Mouse (Mus musculus): Measurements from ENCODE around the gene Chst4. TPM values are rescaled to one million over a fixed set of nuclear protein-coding genes. Genes with fewer than 3 reads are reported as not detected.

Chst4 gene
- polyA plus RNA-seq, 1 experiment from 2014 or later, result not detected

DNA sequence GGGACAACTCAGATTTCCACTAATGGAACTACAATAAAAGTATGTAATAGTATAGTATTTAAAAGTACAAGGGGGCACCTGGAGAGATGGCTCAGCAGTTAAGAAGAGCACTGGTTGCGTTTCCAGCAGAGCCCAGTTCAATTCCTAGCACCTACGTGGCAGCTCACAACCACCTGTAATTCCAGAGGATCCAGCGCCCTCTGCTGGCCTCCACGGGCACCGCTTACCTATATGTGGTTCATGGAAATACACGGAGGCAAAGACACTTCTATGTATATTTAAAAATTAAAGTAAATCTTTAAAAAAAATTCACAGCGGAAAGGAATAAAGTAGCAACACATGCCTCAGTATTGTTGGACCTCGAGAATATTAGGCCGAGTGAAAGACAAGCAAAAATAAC, 36.6 kb downstream of the Chst4 start:
- no peaks in the 10 kb centered on the region for H3K9me3 ChIP-seq
- 32% methylated on average over 9 of the region's 9 CpGs for WGBS
- H3K4me2 ChIP-seq (replicated peaks), result no peak overlapping the region
- ATAC-seq (replicated peaks), result no peak
- H3K9ac ChIP-seq (replicated peaks), result no peak overlapping the region
- no peaks in the 10 kb centered on the region for H3K36me3 ChIP-seq
- peaks cover 6% of the 10 kb centered on the region; the same call in 1 of the 2 replicates for H3K4me1 ChIP-seq
- H3K27ac ChIP-seq (replicated peaks), result no peak overlapping the region
- no peaks in the 10 kb centered on the region for H3K27me3 ChIP-seq
- H3K4me3 ChIP-seq, result no peak overlapping the region

GRCm38 (mm10) chr8:109999974-110000373, 39.6 kb downstream of the Chst4 start:
- Histone ChIP-seq H3K36me3 (no peaks in the 10 kb centered on the region), H3K9ac (replicated peaks) (no peak overlapping the region), H3K27me3 (no peaks in the 10 kb centered on the region), H3K27ac (replicated peaks) (no peak overlapping the region), H3K4me3 (no peak overlapping the region), H3K4me2 (replicated peaks) (no peak overlapping the region), H3K9me3 (no peaks in the 10 kb centered on the region), H3K4me1 (no peaks in the 10 kb centered on the region)
- no peak for ATAC-seq (replicated peaks)
- WGBS, result 91% methylated on average over 10 of the region's 10 CpGs

GRCm38 (mm10) chr8:109998066-109998465, 41.5 kb downstream of the Chst4 start:
- H3K9ac ChIP-seq (replicated peaks), result no peak overlapping the region
- H3K4me3 ChIP-seq, result no peak overlapping the region
- no peaks in the 10 kb centered on the region for H3K9me3 ChIP-seq
- no peaks in the 10 kb centered on the region for H3K36me3 ChIP-seq
- ATAC-seq (replicated peaks), result no peak
- no peaks in the 10 kb centered on the region for H3K27me3 ChIP-seq
- no peak overlapping the region for H3K4me2 ChIP-seq (replicated peaks)
- no peak overlapping the region for H3K27ac ChIP-seq (replicated peaks)
- WGBS, result 71% methylated on average over 7 of the region's 7 CpGs
- H3K4me1 ChIP-seq, result no peaks in the 10 kb centered on the region

DNA sequence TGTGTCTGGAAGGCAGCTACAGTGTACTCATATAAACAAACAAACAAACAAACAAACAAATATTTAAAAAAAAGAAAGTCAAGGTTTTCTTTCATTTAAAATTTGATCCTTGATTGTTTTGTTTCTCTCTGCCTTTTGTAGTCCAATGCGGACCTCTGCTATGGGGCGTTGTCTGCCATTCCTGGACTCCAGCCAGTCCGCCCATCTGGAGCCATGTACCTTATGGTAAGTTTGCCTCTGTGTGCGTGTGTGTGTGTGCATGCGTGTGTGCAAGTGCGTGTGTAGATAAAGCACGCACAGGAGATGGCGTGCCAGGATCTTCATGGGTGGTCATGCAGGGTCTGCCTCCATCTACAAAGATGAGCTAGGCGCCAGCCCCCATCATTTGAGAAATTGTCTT, 42.2 kb downstream of the Chst4 start:
- no peak for ATAC-seq (replicated peaks)
- no peaks in the 10 kb centered on the region for H3K9me3 ChIP-seq
- H3K27me3 ChIP-seq, result no peaks in the 10 kb centered on the region
- no peak overlapping the region for H3K4me2 ChIP-seq (replicated peaks)
- no peak overlapping the region for H3K4me3 ChIP-seq
- WGBS, result 76% methylated on average over 9 of the region's 9 CpGs
- H3K9ac ChIP-seq (replicated peaks), result no peak overlapping the region
- H3K36me3 ChIP-seq, result no peaks in the 10 kb centered on the region
- H3K4me1 ChIP-seq, result no peaks in the 10 kb centered on the region
- H3K27ac ChIP-seq (replicated peaks), result no peak overlapping the region

DNA sequence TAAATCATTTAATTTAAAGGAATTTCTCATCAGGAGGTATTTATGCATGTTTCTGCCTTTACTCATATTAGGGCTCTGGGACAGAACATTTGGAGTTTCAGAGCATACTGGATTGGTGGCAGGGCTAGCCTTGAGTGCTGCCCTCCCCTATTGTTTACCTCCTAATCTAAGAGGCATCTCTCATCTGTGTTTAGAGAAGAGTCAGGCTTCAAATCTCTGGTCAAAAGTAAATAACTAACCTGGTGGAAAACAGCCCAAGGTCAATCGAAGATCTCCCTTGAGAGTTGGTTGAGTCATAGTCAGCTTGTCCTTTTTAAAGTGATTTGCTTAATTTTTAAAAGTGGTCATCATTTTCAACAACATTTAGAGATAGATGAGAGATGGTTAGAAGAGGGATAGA, 46.6 kb downstream of the Chst4 start:
- Histone ChIP-seq H3K4me2 (replicated peaks) (no peak overlapping the region), H3K27me3 (no peaks in the 10 kb centered on the region)
- 81% methylated on average over 1 of the region's 1 CpGs for WGBS

GRCm38 (mm10) chr8:109992166-109992565, 47.4 kb downstream of the Chst4 start:
- no peaks in the 10 kb centered on the region for H3K36me3 ChIP-seq
- no peak overlapping the region for H3K4me2 ChIP-seq (replicated peaks)
- no peak overlapping the region for H3K4me3 ChIP-seq
- H3K4me1 ChIP-seq, result no peaks in the 10 kb centered on the region
- WGBS, result 74% methylated on average over 5 of the region's 5 CpGs
- H3K27me3 ChIP-seq, result no peaks in the 10 kb centered on the region
- no peaks in the 10 kb centered on the region for H3K9me3 ChIP-seq
- H3K9ac ChIP-seq (replicated peaks), result no peak overlapping the region
- no peak for ATAC-seq (replicated peaks)
- H3K27ac ChIP-seq (replicated peaks), result no peak overlapping the region

More for the DNA sequence above, 46.6 kb downstream of the Chst4 start:
- Histone ChIP-seq H3K9ac (replicated peaks) (no peak overlapping the region), H3K9me3 (no peaks in the 10 kb centered on the region), H3K4me3 (no peak overlapping the region), H3K36me3 (no peaks in the 10 kb centered on the region), H3K27ac (replicated peaks) (no peak overlapping the region), H3K4me1 (no peaks in the 10 kb centered on the region)
- ATAC-seq (replicated peaks), result no peak

- Histone ChIP-seq H3K27ac (replicated peaks) (no peak within 1 kb of the TSS), H3K4me1 (no peaks in the 10 kb centered on the region), H3K36me3 (no peaks in the 10 kb centered on the region), H3K9ac (replicated peaks) (no peak within 1 kb of the TSS), H3K9me3 (no peaks in the 10 kb centered on the region), H3K4me2 (replicated peaks) (no peak within 1 kb of the TSS), H3K27me3 (no peaks in the 10 kb centered on the region), H3K4me3 (no peak within 1 kb of the TSS)
- WGBS, result 81% methylated on average over 8 of the region's 8 CpGs
- no peak for ATAC-seq (replicated peaks)
These were observed 49.3 kb downstream of the Chst4 start, which contains the start of gene Tat for GRCm38 (mm10) chr8:109990224-109990623. TSS of gene Tat (plus strand) at chr8:109990437.

- Histone ChIP-seq H3K9me3 (no peaks in the 10 kb centered on the region), H3K27me3 (no peaks in the 10 kb centered on the region), H3K36me3 (no peaks in the 10 kb centered on the region), H3K4me3 (no peak overlapping the region), H3K27ac (replicated peaks) (no peak overlapping the region), H3K4me2 (replicated peaks) (no peak overlapping the region), H3K4me1 (peaks cover 4% of the 10 kb centered on the region), H3K9ac (replicated peaks) (no peak overlapping the region)
- WGBS, result 93% methylated on average over 8 of the region's 8 CpGs
- no peak for ATAC-seq (replicated peaks)
These were observed 50.4 kb downstream of the Chst4 start for GRCm38 (mm10) chr8:109989151-109989550.

DNA sequence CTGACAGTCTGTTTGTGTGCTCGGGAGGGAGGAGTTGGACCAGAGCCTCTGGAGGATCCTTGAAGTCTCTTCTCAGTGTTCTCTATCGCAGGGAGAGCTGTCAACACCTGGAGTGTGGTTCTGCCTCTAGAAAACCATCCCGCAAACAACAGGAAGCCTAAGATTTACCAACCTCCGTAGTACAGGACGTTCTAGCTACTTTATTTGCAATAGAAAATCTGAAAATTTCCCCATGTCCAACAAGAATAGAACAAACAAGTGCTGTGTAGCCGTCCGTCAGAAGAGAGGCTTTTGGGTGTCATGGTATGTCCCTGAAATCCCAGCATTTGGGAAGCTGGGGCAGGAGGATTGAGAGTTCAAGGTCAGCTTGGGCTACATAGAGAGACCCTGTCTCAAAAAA, 51.8 kb downstream of the Chst4 start:
- 81% methylated on average over 7 of the region's 7 CpGs for WGBS
- no peaks in the 10 kb centered on the region for H3K36me3 ChIP-seq

DNA sequence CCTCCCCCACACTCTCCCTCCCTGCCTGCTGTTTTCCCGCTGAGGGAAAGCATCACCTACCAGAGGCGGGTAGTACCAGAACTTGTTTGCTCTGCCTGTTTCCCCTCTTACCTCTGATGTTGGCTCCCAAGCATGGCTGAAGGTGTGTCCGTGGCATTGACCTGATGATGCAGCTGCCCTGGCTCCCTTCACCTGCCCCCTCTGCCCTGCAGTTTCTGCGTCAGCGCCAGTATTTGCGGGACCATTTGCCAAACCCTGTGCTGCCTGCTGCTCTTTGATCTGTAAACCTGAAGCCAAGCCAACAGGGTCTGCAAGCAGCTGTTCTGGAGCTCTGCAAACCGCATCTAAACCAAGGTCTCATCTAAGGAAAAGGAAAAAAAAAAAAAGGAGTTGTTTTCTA, 53.2 kb downstream of the Chst4 start:
- no peak overlapping the region for H3K4me2 ChIP-seq (replicated peaks)
- H3K36me3 ChIP-seq, result no peaks in the 10 kb centered on the region
- no peak for ATAC-seq (replicated peaks)
- H3K9ac ChIP-seq (replicated peaks), result no peak overlapping the region
- H3K27ac ChIP-seq (replicated peaks), result no peak overlapping the region
- 68% methylated on average over 7 of the region's 7 CpGs for WGBS
- H3K4me1 ChIP-seq, result peaks cover 11% of the 10 kb centered on the region
- H3K9me3 ChIP-seq, result no peaks in the 10 kb centered on the region
- no peaks in the 10 kb centered on the region for H3K27me3 ChIP-seq
- H3K4me3 ChIP-seq, result no peak overlapping the region

More for the DNA sequence above, 51.8 kb downstream of the Chst4 start:
- ATAC-seq (replicated peaks), result no peak
- Histone ChIP-seq H3K27ac (replicated peaks) (no peak overlapping the region), H3K4me2 (replicated peaks) (no peak overlapping the region), H3K9me3 (no peaks in the 10 kb centered on the region), H3K27me3 (no peaks in the 10 kb centered on the region), H3K4me3 (no peak overlapping the region), H3K4me1 (peaks cover 11% of the 10 kb centered on the region), H3K9ac (replicated peaks) (no peak overlapping the region)

DNA sequence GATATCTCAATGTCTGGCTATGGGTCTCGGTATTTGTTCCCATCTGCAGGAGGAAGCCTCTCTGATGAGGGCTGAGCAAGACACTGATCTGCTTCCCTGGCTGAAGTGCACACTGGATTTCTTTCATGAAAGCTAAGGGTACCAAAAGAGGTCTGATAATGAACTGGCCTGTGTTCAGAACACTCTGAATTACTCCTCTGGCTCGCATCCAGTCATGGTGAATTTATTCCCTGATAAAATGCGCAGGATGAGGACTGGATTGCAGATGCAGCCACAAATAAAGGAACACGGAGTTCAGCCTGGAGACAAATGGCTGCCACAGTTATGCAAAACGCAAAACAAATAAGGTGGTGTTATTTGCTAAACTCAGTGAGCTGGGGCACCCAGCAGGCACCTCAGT, 55.6 kb downstream of the Chst4 start:
- Histone ChIP-seq H3K36me3 (no peaks in the 10 kb centered on the region), H3K4me3 (no peak overlapping the region), H3K27me3 (no peaks in the 10 kb centered on the region), H3K4me2 (replicated peaks) (no peak overlapping the region), H3K27ac (replicated peaks) (peak overlapping the region; percentile 44), H3K9me3 (no peaks in the 10 kb centered on the region), H3K9ac (replicated peaks) (no peak overlapping the region), H3K4me1 (peaks cover 11% of the 10 kb centered on the region)
- ATAC-seq (replicated peaks), result no peak
- 14% methylated on average over 5 of the region's 5 CpGs for WGBS

GRCm38 (mm10) chr8:109982386-109983105, 57.0 kb downstream of the Chst4 start:
- H3K4me1 ChIP-seq, result peaks cover 11% of the 10 kb centered on the region
- no peak overlapping the region for H3K27ac ChIP-seq (replicated peaks)
- no peaks in the 10 kb centered on the region for H3K9me3 ChIP-seq
- no peak for ATAC-seq (replicated peaks)
- 71% methylated on average over 15 of the region's 15 CpGs for WGBS
- no peak overlapping the region for H3K4me2 ChIP-seq (replicated peaks)
- H3K27me3 ChIP-seq, result no peaks in the 10 kb centered on the region
- H3K9ac ChIP-seq (replicated peaks), result no peak overlapping the region
- H3K4me3 ChIP-seq, result no peak overlapping the region
- H3K36me3 ChIP-seq, result no peaks in the 10 kb centered on the region

- peaks cover 7% of the 10 kb centered on the region; the same call in 1 of the 2 replicates for H3K9me3 ChIP-seq
- H3K9ac ChIP-seq (replicated peaks), result no peak overlapping the region
- no peaks in the 10 kb centered on the region for H3K27me3 ChIP-seq
- H3K4me2 ChIP-seq (replicated peaks), result no peak overlapping the region
- WGBS, result 82% methylated on average over 6 of the region's 6 CpGs
- no peaks in the 10 kb centered on the region for H3K36me3 ChIP-seq
- no peak overlapping the region for H3K4me3 ChIP-seq
- no peak overlapping the region for H3K27ac ChIP-seq (replicated peaks)
- no peak for ATAC-seq (replicated peaks)
- peaks cover 8% of the 10 kb centered on the region for H3K4me1 ChIP-seq
These were observed 60.2 kb downstream of the Chst4 start for GRCm38 (mm10) chr8:109979339-109979738.

Measured in forebrain, embryonic 15.5 days (tissue).